Mouse (Mus musculus) hindbrain, embryonic 16.5 days (tissue): ENCODE measurements at regions not wholly inside any gene's neighbourhood (a gene's known extent, or its start where the extent isn't known, plus 50 kb on each side); places are given as distances from the start of the nearest gene placed in this dataset.

Source experiments
- ATAC-seq: fragments of 200-750 bp; cut with Nextera tagmentation; 2 replicates; pipeline ENCODE4 v1.8.0; 2017; ENCODE audit warnings: moderate TSS enrichment, moderate library complexity
- H3K27ac ChIP-seq: fragments of 300-500 bp; sonication (generic); 2 replicates; pipeline ENCODE4 v1.5.1; 2014; ENCODE audit warnings: low read depth, mild to moderate bottlenecking, control low read depth, low read length, moderate library complexity
- H3K27me3 ChIP-seq: fragments of 300-500 bp; sonication (generic); replicated peaks from 2 replicates; pipeline ENCODE4 v1.6.1; 2014; ENCODE audit warnings: low read length; ENCODE audit not compliant: control insufficient read depth, insufficient read depth
- H3K36me3 ChIP-seq: fragments of 300-500 bp; sonication (generic); 2 replicates; pipeline ENCODE4 v1.6.1; 2014; ENCODE audit warnings: mild to moderate bottlenecking, low read length, moderate library complexity, mixed read lengths; ENCODE audit not compliant: control insufficient read depth, insufficient read depth
- H3K4me1 ChIP-seq: fragments of 300-500 bp; sonication (generic); 2 replicates; pipeline ENCODE4 v1.6.1; 2014; ENCODE audit warnings: low read depth, low read length; ENCODE audit not compliant: control insufficient read depth, insufficient read depth
- H3K4me2 ChIP-seq: fragments of 300-500 bp; sonication (generic); 2 replicates; pipeline ENCODE4 v1.6.1; 2014; ENCODE audit warnings: mild to moderate bottlenecking, low read length, control low read depth, moderate library complexity
- H3K4me3 ChIP-seq: fragments of 300-500 bp; sonication (generic); 2 replicates; pipeline ENCODE4 v1.5.1; 2014; ENCODE audit warnings: mild to moderate bottlenecking, low read length, control low read depth, moderate library complexity
- H3K9ac ChIP-seq: fragments of 300-500 bp; sonication (generic); 2 replicates; pipeline ENCODE4 v1.6.1; 2014; ENCODE audit warnings: low read depth, mild to moderate bottlenecking, control low read depth, low read length, moderate library complexity
- H3K9me3 ChIP-seq: fragments of 300-500 bp; sonication (generic); 2 replicates; pipeline ENCODE4 v1.6.1; 2014; ENCODE audit warnings: mild to moderate bottlenecking, low read length, moderate library complexity; ENCODE audit not compliant: control insufficient read depth
- WGBS: fragments of 180-500 bp; shearing (Covaris S2); extraction: QIAGEN DNeasy Blood & Tissue Kit; methylation state at CpG from one replicate; pipeline ENCODE4 v1.1.7; 2014; 5-methylcytosine and 5-hydroxymethylcytosine counted together

DNA sequence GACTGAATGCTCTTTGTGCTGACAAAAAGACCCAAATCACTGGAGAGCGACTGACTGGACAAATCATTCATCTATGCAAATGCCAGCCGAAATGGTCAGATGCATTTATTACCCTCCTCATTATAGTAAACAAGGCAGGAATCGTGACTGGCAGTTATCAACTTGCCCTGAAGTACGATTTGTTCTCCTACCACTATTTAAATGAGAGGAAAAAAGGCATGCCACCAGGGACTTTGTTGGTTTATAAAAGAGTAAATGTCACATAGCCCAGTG, 55.5 kb upstream of the Fbxl4 start:
- H3K27ac ChIP-seq: no peak overlapping the region
- ATAC-seq: no peak
- no peaks in the 10 kb centered on the region for H3K27me3 ChIP-seq
- no peak overlapping the region for H3K9ac ChIP-seq
- H3K4me2 ChIP-seq: no peak overlapping the region
- H3K9me3 ChIP-seq: peaks cover 6% of the 10 kb centered on the region; the same call in 1 of the 2 replicates
- no peaks in the 10 kb centered on the region; the same call in 1 of the 2 replicates for H3K4me1 ChIP-seq
- no peak overlapping the region for H3K4me3 ChIP-seq
- WGBS: 12% methylated on average over 4 of the region's 4 CpGs
- H3K36me3 ChIP-seq: no peaks in the 10 kb centered on the region

DNA sequence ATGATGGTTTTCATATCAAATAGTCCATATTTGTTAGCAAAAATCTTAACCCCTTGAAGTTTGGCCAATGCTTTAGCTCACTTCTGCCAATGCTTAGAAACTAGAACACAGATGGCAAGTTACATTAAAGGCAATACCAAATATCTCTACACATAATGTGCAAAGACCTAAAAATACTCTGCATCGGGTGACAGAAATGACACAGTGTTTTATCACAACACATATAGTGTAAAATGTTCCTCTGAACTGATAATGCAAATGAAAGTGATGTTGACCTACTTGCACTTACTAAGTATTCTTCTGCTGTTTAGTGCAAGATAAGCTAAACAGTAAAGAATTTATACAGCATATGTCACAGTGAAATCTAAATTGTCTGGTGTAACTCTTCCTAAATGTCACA, 55.1 kb upstream of the Fbxl4 start:
- Histone ChIP-seq H3K9ac (no peak overlapping the region), H3K36me3 (no peaks in the 10 kb centered on the region), H3K9me3 (peaks cover 6% of the 10 kb centered on the region; the same call in 1 of the 2 replicates), H3K4me2 (no peak overlapping the region), H3K4me1 (no peaks in the 10 kb centered on the region; the same call in 1 of the 2 replicates), H3K4me3 (no peak overlapping the region), H3K27ac (no peak overlapping the region), H3K27me3 (no peaks in the 10 kb centered on the region)
- WGBS: 67% methylated on average over 1 of the region's 1 CpGs
- ATAC-seq: no peak
